Mouse (Mus musculus): ENCODE data around the gene Ttyh3.

- TF ChIP-seq EP300 (optimal IDR thresholded peaks at IDR 0.05) (no peak), CTCF (IDR thresholded peaks at IDR 0.05; ENCODE audit: low read depth) (peak; percentile 86)
Observed at GRCm38 (mm10) chr5:140684343-140685148, 35.7 kb upstream of the Ttyh3 start.

Data from stomach, postnatal 0 days (tissue).